Comparison of ENCODE assay signal across 8 mouse cellular contexts in genomic region chr10:117147463-117148360, GRCm38 (mm10). TPM values are rescaled to one million over a fixed set of nuclear protein-coding genes. Genes with fewer than 3 reads are reported as not detected.
A peak's percentile ranks its signal among the peaks of the same experiment; 100 is the strongest.
DNase-seq lines count a peak whose midpoint lies in the region; ATAC-seq and TF ChIP-seq lines count a peak whose summit lies in the region.

No protein-coding gene starts in this region.

- H3K27ac ChIP-seq in CH12.LX (ENCODE audit: insufficient read depth, low read depth) = no peak overlapping the region
- peak overlapping the region; percentile 93 for H3K27ac ChIP-seq in limb, embryonic 15.5 days

- H3K9ac ChIP-seq in CH12.LX (ENCODE audit: insufficient read depth, low read depth) = peak overlapping the region; percentile 86
- peak overlapping the region; percentile 98 for H3K9ac ChIP-seq in limb, embryonic 15.5 days

- dilution Hi-C loops in CH12.LX (cut with MboI; ENCODE audit: extremely low pct_ligation_motif_present, extremely low pct_unique_long_range_greater_than_20kb, low sequenced_read_pairs) = no loop called here

- DNase-seq in gastrocnemius, postnatal 4 days (ENCODE audit: low spot score in 2 of 2) = peak; percentile 20 to 39
- DNase-seq in gastrocnemius, postnatal 14 days = no peak
- DNase-seq in CH12.LX (ENCODE audit: extremely low read depth) = no peak
- peak; percentile 39 for DNase-seq in embryo, embryonic 11 days
- peak; percentile 28 to 47 for DNase-seq in heart, postnatal 36 days
- no peak for DNase-seq in T-cell, adult 2 months (ENCODE audit: low spot score)

- no peak for TF ChIP-seq RAD21 in CH12.LX (IDR thresholded peaks at IDR 0.05; ENCODE audit: low read depth, low read length)

- TF ChIP-seq EP300 in CH12.LX (IDR thresholded peaks at IDR 0.05; ENCODE audit: low read length) = no peak

- no peak for TF ChIP-seq POLR2A in CH12.LX (IDR thresholded peaks at IDR 0.05; ENCODE audit: low read depth, low read length)
- no peak for TF ChIP-seq POLR2A in myocyte (IDR thresholded peaks at IDR 0.05; ENCODE audit: insufficient read length, low read depth)

- intact Hi-C loops in gastrocnemius, postnatal 14 days (cut with DNase I; ENCODE audit: low total_unique reads) = loop anchor here (10.0 kb wide), 1 partner anchor 53 kb away; no protein-coding TSS in a partner anchor
- intact Hi-C loops in heart, postnatal 36 days (cut with DNase I) = loop anchor here (2.0 to 5.0 kb wide), 2 partner anchors 85 to 200 kb away; partner anchors contain the start of gene Cct2

- H3K36me3 ChIP-seq in CH12.LX (replicated peaks in 1 of 2; ENCODE audit: control insufficient read depth in 1 of 2, insufficient read depth in 1 of 2, low read length in 1 of 2) (no peaks in the 10 kb centered on the region), myocyte (ENCODE audit: control insufficient read depth, insufficient read depth) (no peaks in the 10 kb centered on the region)
- no peaks in the 10 kb centered on the region for H3K36me3 ChIP-seq in limb, embryonic 15.5 days

- H3K27me3 ChIP-seq in CH12.LX (replicated peaks) = peaks cover 10% of the 10 kb centered on the region
- no peaks in the 10 kb centered on the region for H3K27me3 ChIP-seq in limb, embryonic 15.5 days
- no peaks in the 10 kb centered on the region for H3K27me3 ChIP-seq in myocyte (ENCODE audit: control insufficient read depth, insufficient read depth, insufficient read length)

- H3K79me2 ChIP-seq in CH12.LX (replicated peaks; ENCODE audit: control insufficient read depth, extremely low read depth, insufficient read depth, poor library complexity, severe bottlenecking) (peaks cover 42% of the 10 kb centered on the region), myocyte (ENCODE audit: control insufficient read depth, insufficient read depth) (peaks cover 54% of the 10 kb centered on the region)

- H3K4me2 ChIP-seq in CH12.LX (ENCODE audit: insufficient read depth, low read depth, poor library complexity, severe bottlenecking) = peak overlapping the region; percentile 96
- H3K4me2 ChIP-seq in limb, embryonic 15.5 days = peak overlapping the region; percentile 66
- H3K4me2 ChIP-seq in myocyte (ENCODE audit: low read depth) = peak overlapping the region; percentile 74

- TF ChIP-seq CTCF in CH12.LX (conservative IDR thresholded peaks at IDR 0.05 in 1 of 2, IDR thresholded peaks at IDR 0.05 in 1 of 2; ENCODE audit: low read depth in 2 of 2, low read length in 2 of 2) = no peak

- in situ Hi-C loops in CH12.LX (cut with MboI; ENCODE audit: low pct_ligation_motif_present, low pct_unique_long_range_greater_than_20kb, low sequenced_read_pairs) = no loop called here

- H3K4me1 ChIP-seq in CH12.LX (ENCODE audit: control insufficient read depth in 1 of 2, insufficient read depth in 2 of 2) = peaks cover 2 to 41% of the 10 kb centered on the region in 2 experiments; a peak in 2 of 4 replicates
- peaks cover 36% of the 10 kb centered on the region for H3K4me1 ChIP-seq in limb, embryonic 15.5 days

- H3K4me3 ChIP-seq in CH12.LX (replicated peaks in 1 of 3; ENCODE audit: low read depth in 2 of 3, low read length in 2 of 3, poor library complexity in 1 of 3) (peak overlapping the region; percentile 94 to 99 (median 95)), myocyte (peak overlapping the region; percentile 57)
- peak overlapping the region; percentile 100 for H3K4me3 ChIP-seq in limb, embryonic 15.5 days

- under 1% methylated on average over 56 of the region's 72 CpGs for WGBS in limb, embryonic 15.5 days

- H3K9me3 ChIP-seq in CH12.LX (replicated peaks; ENCODE audit: low read length) = no peaks in the 10 kb centered on the region
- no peaks in the 10 kb centered on the region for H3K9me3 ChIP-seq in limb, embryonic 15.5 days

- peak overlapping the region; percentile 91 for H3ac ChIP-seq in myocyte (ENCODE audit: control insufficient read depth, insufficient read length)

- peak; percentile 30; the same call in 1 of the 2 replicates for ATAC-seq in limb, embryonic 15.5 days (ENCODE audit: insufficient number of reproducible peaks, low FRiP score, low TSS enrichment, low read depth)

TF ChIP-seq in CH12.LX, 34 proteins besides CTCF, POLR2A, EP300 and RAD21:
- TF ChIP-seq CHD1 (IDR thresholded peaks at IDR 0.05; ENCODE audit: low read depth, low read length) (0 out of 2 replicates have a peak, but pooled peaks have one; percentile 56), USF1 (IDR thresholded peaks at IDR 0.05; ENCODE audit: low read depth, low read length) (no peak), ZNF384 (IDR thresholded peaks at IDR 0.05; ENCODE audit: low read depth, low read length) (peak; percentile 22; the same call in 1 of the 2 replicates)

TF ChIP-seq in myocyte, 11 proteins besides CTCF, POLR2A, EP300 and RAD21:
- no peak for TF ChIP-seq E2F4 (IDR thresholded peaks at IDR 0.05; ENCODE audit: insufficient read depth)
- no peak for TF ChIP-seq MAX (IDR thresholded peaks at IDR 0.05; ENCODE audit: low read depth)
- TF ChIP-seq REST (IDR thresholded peaks at IDR 0.05; ENCODE audit: insufficient read depth, insufficient read length) = no peak
- no peak for TF ChIP-seq CEBPB (IDR thresholded peaks at IDR 0.05; ENCODE audit: insufficient read depth, poor library complexity, severe bottlenecking)
- no peak for TF ChIP-seq USF1 (IDR thresholded peaks at IDR 0.05; ENCODE audit: low read depth)
- no peak for TF ChIP-seq MYOG (IDR thresholded peaks at IDR 0.05; ENCODE audit: control insufficient read depth in 1 of 3, insufficient read depth in 1 of 3, insufficient read length in 2 of 3, low read depth in 2 of 3)
- no peak for TF ChIP-seq SRF (IDR thresholded peaks at IDR 0.05; ENCODE audit: control insufficient read depth, insufficient read length, low read depth)
- no peak for TF ChIP-seq MYOD1 (IDR thresholded peaks at IDR 0.05; ENCODE audit: control insufficient read depth in 1 of 3, insufficient read length in 2 of 3, low read depth in 2 of 3)
- no peak for TF ChIP-seq TCF12 (IDR thresholded peaks at IDR 0.05; ENCODE audit: insufficient read depth, poor library complexity, severe bottlenecking)
- TF ChIP-seq TCF3 (IDR thresholded peaks at IDR 0.05; ENCODE audit: insufficient read length, low read depth) = no peak
- TF ChIP-seq POLR2AphosphoS2 (IDR thresholded peaks at IDR 0.05; ENCODE audit: insufficient read length, low read depth) = no peak

RNA-seq across cellular contexts. Expression of gene Frs2, which starts 0.6 kb away (rescaled TPM):
- total RNA-seq in gastrocnemius, postnatal 4 days (2021) = 10 to 100 TPM; 15.4 to 17.7 TPM
- 1 to 10 TPM; 7.9 to 9.4 TPM for total RNA-seq in gastrocnemius, postnatal 14 days (2021)
- total RNA-seq in CH12.LX (2012; rRNA removed) = 5.6 and 5.7 TPM in 2 replicates
- total RNA-seq in CH12.LX (2014; rRNA removed) = 3.8 and 4.3 TPM in 2 replicates
- polyA plus RNA-seq in CH12.LX (2012; ENCODE audit: insufficient read length, low read depth) = 10.3 and 10.4 TPM in 2 replicates
- total RNA-seq in heart, postnatal 36 days (2021) = 10 to 100 TPM; 16.2 to 17.7 TPM
- polyA plus RNA-seq in limb, embryonic 15.5 days (2015; fragmentation: Nextera tagmentation; extraction: Ambion mirVana) = 18.5 and 20.6 TPM in 2 replicates
- 6.6 TPM for polyA plus RNA-seq in myocyte (2012; fragmentation: generic; extraction: Trizol)

Comparison
In these comparisons a context has a peak if more than half of its experiments do, and no peak if none do; other contexts are left out.
1. DNase-seq: peak in gastrocnemius, postnatal 4 days (2 of 2), embryo, embryonic 11 days (single experiment) and heart, postnatal 36 days (2 of 2); none in gastrocnemius, postnatal 14 days (single experiment), CH12.LX (single experiment) and T-cell, adult 2 months (single experiment).
2. Peak in every context shown above with its lines, with median percentiles within 50 percentile points of each other: H3K4me2 ChIP-seq and H3K4me3 ChIP-seq.